Mouse (Mus musculus): ENCODE data around the gene Kdsr. TPM values are rescaled to one million over a fixed set of nuclear protein-coding genes. Genes with fewer than 3 reads are reported as not detected.

Gene Kdsr
- 10 to 100 TPM; 15.9 to 25.9 TPM for polyA plus RNA-seq (2017; shearing (Covaris generic))

GRCm38 (mm10) chr1:106759572-106760435 is at the start of gene Kdsr:
TSS of gene Kdsr (minus strand) at chr1:106759727.

GRCm38 (mm10) chr1:106796542-106796924 is 37.0 kb upstream of the Kdsr start, which contains the start of gene Vps4b:
TSS of gene Vps4b (minus strand) at chr1:106796728.

GRCm38 (mm10) chr1:106713621-106714529 is 45.7 kb downstream of the Kdsr start, which contains the start of gene Bcl2:
TSS of gene Bcl2 (minus strand) at chr1:106714274.

Other genes with a start within 250 kb of the Kdsr start
- gene Bcl2, start 45.5 kb downstream of the Kdsr start, polyA plus RNA-seq (2017; shearing (Covaris generic)): 100 to 1,000 TPM; 104 to 417 TPM
- 100 to 1,000 TPM; 110 to 119 TPM for gene Vps4b, start 37.0 kb upstream of the Kdsr start, polyA plus RNA-seq (2017; shearing (Covaris generic))
- not detected for gene Serpinb5, start 101.4 kb upstream of the Kdsr start, polyA plus RNA-seq (2017; shearing (Covaris generic))
- under 1 TPM in 1 of 2 experiments, not detected in 1; 0.16 TPM for gene Serpinb12, start 174.7 kb upstream of the Kdsr start, polyA plus RNA-seq (2017; shearing (Covaris generic))
- gene Serpinb13, start 221.3 kb upstream of the Kdsr start, polyA plus RNA-seq (2017; shearing (Covaris generic)): not detected